Mouse (Mus musculus) adrenal gland, postnatal 4 days (tissue): ENCODE data around the gene Gm21904. TPM values are rescaled to one million over a fixed set of nuclear protein-coding genes. Genes with fewer than 3 reads are reported as not detected.
"Not testable (repeated sequence)": the region's sequence is repeated elsewhere in the genome, so short reads cannot be mapped to it uniquely, and the experiment has no call there.

Experiments used
- DNase-seq, 2 experiments: peaks; one replicate each; pipeline ENCODE4 v3.0.0; 2021 to 2022; ENCODE audit warnings: low spot score in 2 of 2, mixed read lengths in 2 of 2
- long read RNA-seq, 2 experiments: library from polyadenylated mRNA; stranded (forward); transcript quantifications; one replicate each; pipeline ENCODE4 v2.0.0; 2021
- total RNA-seq, 2 experiments: library from RNA; stranded (reverse); gene quantifications; 2 replicates each; pipeline ENCODE4 v1.2.3; 2021

Gene Gm21904
- total RNA-seq, result not detected
- long read RNA-seq, experiment 1, result 0 reads
- long read RNA-seq, experiment 2, result 0 reads

GRCm38 (mm10) chrY:17846166-17846565 is at the start of gene Gm21904:
Gene Gm21904, minus strand, starts transcription at chrY:17846266.
- not testable (repeated sequence) for DNase-seq

DNA sequence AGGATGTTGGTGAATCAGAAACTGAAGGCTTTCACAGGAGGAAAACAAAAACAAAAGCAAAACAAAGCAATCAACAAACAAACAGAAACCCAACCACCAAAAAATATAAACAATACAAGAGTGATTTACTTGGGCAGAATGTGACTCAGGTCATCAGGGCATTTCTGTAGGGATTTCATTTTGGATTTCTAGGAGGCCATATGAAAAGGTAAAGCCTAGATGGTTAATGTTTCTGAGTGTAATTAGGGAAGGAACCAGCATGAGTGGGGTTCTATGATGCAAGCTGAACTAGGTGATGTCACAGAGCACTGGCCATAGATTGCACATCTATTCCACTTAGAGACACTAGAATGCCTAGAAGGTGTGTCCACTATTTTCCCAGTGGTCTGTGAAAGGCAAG is 28.4 kb upstream of the Gm21904 start, which contains the start of the genes Gm20772 and Gm20831:
Gm20772 (plus strand) TSS at position 301 of the 400 bp plus-strand sequence.
Gm20831 (plus strand) TSS at position 301 of the 400 bp plus-strand sequence.
- not testable (repeated sequence) for DNase-seq

Other genes with a start within 250 kb of the Gm21904 start
- not detected for gene Gm20772, start 28.5 kb upstream of the Gm21904 start, total RNA-seq
- not detected for gene Gm20831, start 28.5 kb upstream of the Gm21904 start, total RNA-seq
- gene Srsy, start 91.1 kb upstream of the Gm21904 start, total RNA-seq, result not detected
- not detected for gene Gm21764, start 215.5 kb upstream of the Gm21904 start, total RNA-seq
- gene Ssty1, start 242.8 kb upstream of the Gm21904 start, total RNA-seq, result not detected